Mouse (Mus musculus) hematopoietic stem cell, adult 5-6 weeks (primary cell): ENCODE data around the gene Sntb2. TPM values are rescaled to one million over a fixed set of nuclear protein-coding genes. Genes with fewer than 3 reads are reported as not detected.
A peak's percentile ranks its signal among the peaks of the same experiment; 100 is the strongest.

Experiments used
- ATAC-seq, 2 experiments: fragments of 125-278 bp in 1 of 2; replicated peaks in 1 of 2; 2 replicates each; pipeline ENCODE4 v1.8.0; 2016 to 2017; ENCODE audit warnings: inconsistent platforms in 2 of 2, mild to moderate bottlenecking in 2 of 2, moderate number of reproducible peaks in 2 of 2, low read depth in 1 of 2, moderate TSS enrichment in 1 of 2; ENCODE audit not compliant: low FRiP score in 2 of 2, poor library complexity in 2 of 2, severe bottlenecking in 2 of 2, insufficient read depth in 1 of 2, low TSS enrichment in 1 of 2
- total RNA-seq: library from RNA; stranded (forward); fragments of 172-1452, 232-1000 nt; gene quantifications from 2 replicates; pipeline ENCODE4 v1.2.3, GENCODE M21; 2017

Sntb2 gene
- 4.0 and 8.5 TPM in 2 replicates for total RNA-seq

DNA sequence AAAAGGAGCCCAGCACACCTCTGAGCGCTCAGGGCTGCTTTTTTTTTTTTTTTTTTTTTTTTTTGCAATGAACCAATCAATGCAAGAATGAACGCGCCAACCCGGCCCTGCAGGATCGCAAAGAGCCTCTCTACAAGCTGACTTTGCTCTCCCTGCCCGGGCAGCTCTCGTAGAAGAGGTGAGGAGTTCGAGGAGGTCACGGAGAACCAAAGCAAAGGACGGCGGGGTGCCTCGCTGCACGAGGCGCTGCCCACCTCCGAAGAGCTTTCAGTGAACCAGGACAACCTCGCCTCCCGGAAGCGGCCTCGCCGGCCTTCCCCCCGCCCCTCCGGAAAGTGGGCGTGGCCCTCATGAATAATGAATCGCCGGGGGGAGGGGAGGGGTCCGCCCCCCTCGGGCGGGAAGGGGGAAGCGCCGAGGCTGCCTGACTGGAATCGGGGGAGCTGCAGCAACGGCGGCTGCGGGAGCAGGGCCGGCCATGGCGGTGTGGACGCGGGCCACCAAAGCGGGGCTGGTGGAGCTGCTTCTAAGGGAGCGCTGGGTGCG lies at the start of gene Sntb2:
TSS of gene Sntb2 (plus strand) at position 427 of the 546 bp plus-strand sequence.
- ATAC-seq = peak; percentile 58 to 82

DNA sequence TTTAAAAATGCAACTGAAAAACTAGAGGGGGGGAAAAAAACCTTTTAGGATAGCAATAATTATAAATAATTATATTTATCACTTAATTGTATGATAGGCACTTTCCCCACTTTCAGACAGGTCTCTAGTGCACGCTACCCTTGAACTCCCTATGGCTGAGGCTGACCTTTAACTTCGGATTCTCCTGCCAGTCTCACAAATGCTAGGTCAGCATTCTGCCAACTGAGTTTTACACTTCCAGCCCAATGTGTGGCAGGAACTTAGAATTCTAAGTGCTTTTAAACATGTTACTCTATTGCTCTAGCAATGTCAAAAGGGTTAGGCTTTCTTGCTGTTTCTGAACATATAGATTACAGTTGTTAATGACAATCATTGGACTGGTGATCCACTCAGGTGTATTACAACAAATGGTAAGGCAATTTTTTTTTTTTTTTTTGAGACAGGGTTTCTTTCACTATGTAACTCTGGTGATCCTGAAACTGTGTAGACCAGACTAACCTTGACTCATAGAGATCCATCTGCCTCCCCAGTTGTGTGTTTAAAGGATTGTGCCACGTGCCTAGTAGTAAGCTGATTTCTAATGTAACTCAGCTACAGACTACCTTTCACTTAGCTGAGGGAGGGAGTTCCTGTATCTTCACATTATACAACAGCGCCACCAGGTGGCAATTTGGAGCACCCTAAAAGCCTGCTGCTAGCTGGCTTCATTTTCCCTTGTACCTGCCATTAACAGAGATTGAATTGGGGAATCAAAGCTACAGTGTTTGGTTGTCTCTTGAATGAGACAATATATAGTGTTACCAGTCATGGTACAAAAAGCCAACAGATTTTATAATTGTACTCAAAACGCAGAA lies 48.0 kb upstream of the Sntb2 start:
- ATAC-seq = peak; percentile 76 to 80

DNA sequence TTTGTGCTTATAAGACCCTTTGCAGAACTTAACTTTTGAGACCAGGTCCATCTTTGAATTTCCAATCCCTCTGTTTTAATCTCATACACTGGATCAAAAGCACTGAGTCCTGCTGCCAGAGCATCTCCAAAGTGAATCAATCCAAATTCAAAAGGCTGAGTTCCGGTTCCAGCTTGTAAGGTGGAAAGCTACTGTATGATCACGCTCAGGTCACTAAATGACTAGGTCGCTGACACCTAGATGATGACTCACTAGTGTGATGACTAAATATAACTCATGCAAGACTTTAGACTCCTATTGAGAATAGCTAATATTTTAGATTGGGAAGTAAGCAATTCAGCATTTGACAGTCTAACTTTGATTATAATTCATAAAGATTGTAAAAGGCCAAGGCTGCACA lies 46.7 kb upstream of the Sntb2 start:
- ATAC-seq = no peak

DNA sequence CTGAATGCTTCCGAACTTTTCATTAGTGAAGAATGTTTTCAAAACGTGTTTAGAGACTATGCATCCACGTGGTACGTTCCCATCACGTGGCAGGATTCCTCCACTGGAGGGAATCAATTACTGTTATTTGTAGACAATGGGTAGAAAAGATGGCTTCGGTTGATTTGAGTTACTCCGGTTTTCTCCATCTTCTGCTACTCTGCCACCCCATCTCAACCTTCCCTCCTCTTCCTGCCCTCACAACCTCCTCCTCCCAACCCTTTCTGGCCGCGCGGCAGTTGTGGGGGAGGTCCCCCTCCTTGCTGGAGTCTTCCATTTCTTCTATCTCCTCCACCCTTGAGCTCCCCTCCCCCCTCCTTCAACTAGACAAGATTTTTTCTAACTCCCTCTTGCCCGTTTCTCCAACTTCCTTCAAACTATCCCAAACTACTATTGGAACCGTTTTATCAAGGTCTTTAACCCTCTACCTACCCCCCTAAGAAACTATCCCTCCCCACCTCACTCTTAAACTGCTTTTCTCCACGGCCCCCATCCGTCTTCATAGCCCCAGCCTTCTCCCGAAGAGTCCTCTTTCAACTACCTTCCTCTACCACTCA lies 43.2 kb upstream of the Sntb2 start:
- peak; percentile 23 to 32; a peak in 2 of 4 replicates for ATAC-seq

DNA sequence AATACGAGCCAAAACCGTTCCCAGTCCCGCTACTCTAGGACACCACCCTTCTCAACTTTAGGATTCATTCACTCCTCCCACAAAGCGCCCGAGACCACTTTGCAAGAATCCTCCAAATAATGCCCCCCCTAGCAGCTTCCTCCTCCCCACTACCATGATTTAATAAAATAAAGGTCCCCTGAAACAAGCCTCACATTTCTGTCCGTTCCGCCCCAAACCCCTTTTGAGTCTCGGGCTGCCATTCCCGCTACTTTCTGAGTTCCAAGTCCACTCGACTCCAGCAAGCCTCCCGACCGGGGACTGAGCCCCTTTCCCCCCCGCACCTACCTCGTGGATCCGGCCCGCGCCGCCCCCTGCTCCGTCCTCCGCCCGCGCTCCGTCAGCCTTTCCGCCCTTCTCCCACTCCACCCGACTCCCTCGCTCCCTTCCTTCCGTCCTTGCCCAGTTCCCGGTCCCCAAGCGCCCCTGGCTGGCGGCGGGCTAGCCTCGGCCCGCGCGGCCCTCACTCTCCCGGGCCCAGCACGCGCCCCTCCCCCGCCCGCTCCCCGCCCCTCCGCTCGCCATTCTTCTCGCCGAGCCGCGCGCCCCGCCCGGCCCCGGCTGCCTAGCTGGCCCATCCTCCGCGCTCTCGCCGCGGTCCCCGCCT lies 42.6 kb upstream of the Sntb2 start:
- peak; percentile 19 to 61; a peak in 3 of 4 replicates for ATAC-seq

DNA sequence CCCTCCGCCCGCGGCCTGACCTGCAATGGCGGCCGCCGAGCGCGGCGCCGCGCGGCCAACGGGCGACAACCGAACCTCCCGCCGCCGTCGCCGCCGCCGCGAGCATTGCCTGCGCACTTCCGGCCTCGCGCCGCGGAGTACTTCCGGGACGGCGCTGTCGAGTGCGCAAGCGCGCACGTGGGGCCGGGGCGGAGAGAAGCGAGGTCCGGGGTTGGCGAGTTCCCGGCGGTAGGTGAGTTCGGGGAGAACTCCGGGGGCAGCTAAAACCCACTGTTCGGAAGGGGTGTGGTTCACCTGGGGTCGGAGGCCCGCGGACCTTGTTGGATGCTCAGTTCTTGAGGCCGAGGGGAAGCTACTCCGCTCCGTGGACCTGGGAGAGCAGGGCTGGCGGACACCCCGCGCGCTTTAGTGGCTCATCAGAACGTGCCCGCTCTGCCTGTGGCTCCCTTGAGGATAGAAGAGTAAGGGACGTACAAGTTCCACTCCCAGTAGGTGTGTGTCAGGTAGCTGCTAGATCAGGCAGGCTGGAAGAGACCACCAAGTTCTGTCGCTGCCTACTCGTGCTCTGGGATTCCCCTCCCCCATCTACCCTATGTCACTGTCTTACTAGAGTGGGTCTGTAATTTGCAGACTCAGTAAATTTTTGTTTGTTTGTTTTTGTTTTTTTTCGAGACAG lies 41.9 kb upstream of the Sntb2 start, which contains the start of gene Utp4:
TSS of gene Utp4 (plus strand) at position 156 of the 676 bp plus-strand sequence.
- ATAC-seq = peak; percentile 80 to 87

DNA sequence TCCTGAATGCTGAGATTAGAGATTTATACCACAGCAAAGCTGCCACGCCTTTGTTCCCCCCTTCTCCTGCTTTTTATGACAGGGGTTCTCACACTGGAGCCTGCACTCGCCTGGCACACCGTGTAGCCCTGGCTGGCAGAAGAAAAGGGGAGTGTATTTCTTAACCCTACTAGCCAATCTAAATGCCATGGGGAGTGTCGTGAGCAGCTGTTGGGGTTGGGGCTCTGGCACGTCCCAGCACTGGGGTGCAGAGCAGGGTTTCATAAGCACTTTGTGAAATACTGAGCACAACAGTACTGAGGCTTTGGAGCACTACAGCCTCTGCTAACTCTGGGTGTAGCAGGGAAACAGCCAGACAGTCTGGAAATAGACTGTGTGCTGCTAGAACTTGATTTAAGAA lies 36.1 kb upstream of the Sntb2 start:
- ATAC-seq = no peak

DNA sequence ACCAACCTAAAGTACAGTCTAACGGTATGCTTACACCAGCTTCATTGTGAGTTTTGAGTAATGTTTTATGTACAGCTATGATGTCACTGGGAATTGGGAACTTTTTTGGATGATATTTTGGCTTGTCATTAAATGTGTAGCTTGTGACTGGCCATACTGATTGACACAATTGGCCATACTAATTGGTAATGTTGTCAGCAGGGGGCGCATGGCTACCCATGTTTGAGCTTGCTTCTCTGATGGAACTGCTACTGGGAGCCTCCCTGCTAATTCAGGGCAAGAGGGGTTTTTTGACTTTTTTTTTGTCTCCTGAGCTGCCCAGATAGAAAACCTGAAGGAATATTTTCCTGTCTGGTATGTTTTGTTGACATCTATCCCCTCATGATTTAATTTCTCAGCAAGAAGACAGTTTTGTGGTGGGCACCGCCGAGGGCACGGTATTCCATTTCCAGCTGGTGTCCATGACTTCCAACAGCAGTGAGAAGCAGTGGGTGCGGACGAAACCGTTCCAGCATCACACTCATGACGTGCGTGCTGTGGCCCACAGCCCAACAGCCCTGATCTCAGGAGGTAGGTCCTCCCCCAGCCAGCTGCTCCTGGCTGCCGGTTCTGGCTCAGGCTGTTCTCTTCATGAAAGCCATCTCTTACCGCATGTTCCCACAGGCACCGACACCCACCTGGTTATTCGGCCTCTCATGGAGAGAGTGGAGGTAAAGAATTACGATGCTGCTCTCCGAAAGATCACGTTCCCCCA lies 29.6 kb upstream of the Sntb2 start:
- peak in 1 of 2 experiments; percentile 37; a peak in 2 of 4 replicates for ATAC-seq

DNA sequence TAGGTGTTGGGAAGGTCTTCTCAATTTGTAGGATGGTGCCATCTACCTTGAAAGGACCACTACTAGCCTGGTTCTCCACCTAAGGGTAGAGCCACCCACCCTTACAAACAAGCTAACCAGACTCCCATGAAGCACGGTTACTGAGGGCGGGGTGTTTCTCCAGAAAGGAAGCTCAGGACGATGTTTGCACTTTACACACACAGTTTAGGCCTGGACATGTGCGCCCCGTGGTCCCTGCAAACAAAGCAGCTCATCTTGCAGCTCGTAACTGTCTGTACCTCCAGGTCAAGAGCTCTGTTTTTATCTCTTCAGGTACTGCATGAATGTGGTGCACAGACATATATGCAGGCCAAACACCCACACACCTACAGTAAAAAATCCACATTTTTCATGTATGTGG lies 28.9 kb upstream of the Sntb2 start:
- ATAC-seq = no peak

DNA sequence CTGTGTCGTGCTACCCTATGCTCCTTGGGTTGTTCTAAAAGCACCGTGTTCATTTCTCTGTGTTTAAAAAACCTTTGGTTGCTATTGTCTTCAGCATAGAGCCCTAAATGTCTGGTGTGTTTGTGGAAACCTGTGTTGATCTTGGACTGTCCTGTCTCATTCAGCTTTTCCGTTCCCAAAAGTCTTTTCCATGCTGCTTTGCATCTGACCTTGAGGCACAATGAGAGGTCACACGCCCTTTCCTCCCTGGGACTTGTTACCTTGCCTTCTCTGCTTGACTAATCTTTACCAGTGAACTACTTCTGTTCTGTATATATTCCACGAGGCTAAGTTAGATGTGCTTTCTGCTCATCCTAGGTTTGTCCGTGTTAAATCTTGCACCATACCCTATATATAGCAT lies 28.1 kb upstream of the Sntb2 start:
- ATAC-seq = no peak

DNA sequence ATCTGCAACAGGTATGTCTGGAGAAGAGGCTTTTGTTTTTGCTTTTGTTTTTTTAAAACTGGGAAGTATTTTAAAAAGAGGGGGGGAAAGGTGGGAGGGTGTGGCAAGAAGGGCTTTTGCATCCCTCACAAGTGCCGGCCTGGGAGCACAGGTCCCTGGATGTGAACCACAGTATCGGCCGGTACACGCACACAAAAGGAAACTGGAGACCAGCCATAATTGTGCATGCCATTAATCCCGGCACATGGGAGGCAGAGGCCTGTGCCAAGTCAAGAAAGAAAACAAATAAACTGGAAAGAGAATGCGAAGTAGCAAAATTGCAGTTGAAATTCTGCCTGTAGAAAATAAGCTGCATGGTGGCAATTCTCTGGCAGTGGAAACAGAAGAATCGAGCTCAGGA lies 27.3 kb upstream of the Sntb2 start:
- ATAC-seq = no peak

DNA sequence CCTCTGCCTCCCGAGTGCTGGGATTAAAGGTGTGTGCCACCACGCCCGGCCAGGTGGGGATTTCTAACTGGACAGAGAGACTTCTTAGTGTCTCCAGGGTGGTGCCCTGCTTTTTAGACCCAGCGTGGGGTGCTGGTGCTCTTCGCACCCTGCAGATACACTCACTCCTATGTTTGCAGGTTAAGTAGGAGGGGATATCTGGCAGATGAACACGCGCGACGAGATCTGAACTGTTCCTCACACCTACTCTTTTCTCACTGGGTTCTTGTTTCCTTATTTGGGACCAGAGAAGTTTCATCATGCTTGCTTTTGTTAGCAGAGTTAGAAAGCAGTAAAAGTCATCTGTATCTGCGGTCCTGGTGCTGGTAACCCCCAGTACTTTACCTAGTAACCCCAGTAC lies 21.9 kb upstream of the Sntb2 start:
- ATAC-seq = no peak

DNA sequence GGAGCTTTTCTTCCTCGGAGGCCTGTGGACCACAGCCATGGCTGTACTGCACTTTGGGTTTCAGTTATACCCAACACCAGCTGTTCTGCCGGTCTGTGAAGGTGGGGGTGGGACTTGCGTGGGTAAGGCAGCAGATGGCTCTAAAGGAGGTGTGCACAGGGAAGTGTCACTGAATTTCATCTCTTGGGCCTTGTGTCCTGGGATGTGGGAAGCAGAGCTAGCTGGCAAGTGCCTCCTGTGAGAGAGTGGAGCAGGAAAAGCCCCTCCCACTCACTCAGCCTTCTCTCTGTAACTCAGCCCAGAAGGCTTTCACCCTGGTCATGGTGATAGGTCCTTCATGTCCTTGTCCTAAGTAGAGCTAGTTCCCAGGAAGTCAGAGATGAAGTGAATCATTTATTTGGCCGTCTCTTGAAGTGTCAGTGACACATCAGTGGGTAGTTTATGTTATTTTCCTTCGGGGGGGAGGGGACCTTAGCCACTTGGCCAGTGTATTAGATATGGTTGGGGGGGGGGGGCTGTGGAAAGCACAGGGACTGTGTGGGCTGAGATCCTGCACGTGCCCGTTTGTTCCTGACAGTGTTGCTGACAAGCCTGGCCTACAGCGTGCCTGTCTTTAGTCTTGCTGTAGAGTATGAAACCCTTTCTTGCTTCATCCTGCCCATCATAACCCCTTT lies 15.7 kb upstream of the Sntb2 start:
- ATAC-seq = no peak

DNA sequence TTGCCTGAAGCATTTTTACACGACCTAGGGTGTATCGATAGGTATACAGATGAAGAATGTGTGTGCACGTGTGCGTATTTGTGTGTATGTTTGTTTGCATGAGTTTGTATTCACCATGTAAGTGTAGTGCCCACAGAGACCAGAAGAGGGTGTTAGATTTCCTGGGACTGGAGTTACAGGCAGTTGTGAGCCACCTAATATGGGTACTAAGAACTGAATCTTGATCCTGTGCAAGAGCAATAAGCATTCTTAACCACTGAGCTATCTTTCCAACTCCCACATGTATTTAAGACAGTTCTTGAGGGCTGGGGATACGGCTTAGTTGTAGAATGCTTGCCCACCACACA lies 15.2 kb upstream of the Sntb2 start:
- no peak for ATAC-seq

DNA sequence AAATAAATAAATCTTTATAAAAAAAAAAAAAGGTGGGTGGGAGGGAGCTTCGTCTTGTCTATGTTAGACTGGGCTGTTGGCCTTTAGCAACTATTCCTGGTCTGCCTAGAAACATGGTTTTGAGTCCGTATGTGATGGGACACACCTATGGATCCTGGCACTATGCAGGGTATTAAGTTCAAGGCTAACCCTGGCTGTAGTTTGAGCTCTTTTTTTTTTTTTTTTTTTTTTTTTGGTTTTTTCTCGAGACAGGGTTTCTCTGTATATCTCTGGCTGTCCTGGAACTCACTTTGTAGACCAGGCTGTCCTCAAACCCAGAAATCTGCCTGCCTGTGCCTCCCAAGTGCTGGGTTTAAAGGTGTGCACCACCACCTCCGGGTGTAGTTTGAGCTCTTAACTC lies 11.5 kb upstream of the Sntb2 start:
- ATAC-seq = no peak

DNA sequence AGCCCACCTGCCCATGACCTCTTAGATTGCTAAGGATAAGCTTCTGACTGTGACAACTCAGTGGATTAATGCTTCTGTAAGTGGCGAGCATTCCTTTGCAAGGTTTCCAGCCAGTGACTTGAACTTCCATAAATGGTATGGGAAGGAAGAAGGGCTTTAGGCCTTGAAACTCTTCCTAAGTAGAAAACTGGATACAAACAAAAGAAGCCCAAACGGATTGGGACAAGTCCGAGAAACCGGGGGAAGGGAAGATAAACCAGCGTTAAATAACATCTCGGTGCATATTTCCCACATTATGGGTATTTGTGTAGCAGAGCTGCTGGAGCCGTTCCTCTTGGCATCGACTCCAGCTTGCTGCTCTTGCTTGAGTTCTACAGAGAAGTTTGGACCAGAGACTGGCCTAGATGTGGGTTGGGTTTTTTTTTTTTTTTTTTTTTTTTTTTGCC lies 10.6 kb upstream of the Sntb2 start:
- no peak for ATAC-seq
